Mouse (Mus musculus) ES-Bruce4 (cell line): ENCODE measurements around the gene Stra6.

ENCODE experiments used
- CTCF ChIP-seq: IDR thresholded peaks from one replicate; pipeline ENCODE4 v1.8.1; 2011; ENCODE audit warnings: low read depth, low read length
- EP300 ChIP-seq: IDR thresholded peaks from 2 replicates; pipeline ENCODE4 v1.6.1; 2011; ENCODE audit warnings: low read depth, low read length; ENCODE audit not compliant: insufficient read depth
- POLR2A ChIP-seq: IDR thresholded peaks from one replicate; pipeline ENCODE4 v1.8.1; 2011; ENCODE audit warnings: low read length; ENCODE audit not compliant: insufficient read depth

DNA sequence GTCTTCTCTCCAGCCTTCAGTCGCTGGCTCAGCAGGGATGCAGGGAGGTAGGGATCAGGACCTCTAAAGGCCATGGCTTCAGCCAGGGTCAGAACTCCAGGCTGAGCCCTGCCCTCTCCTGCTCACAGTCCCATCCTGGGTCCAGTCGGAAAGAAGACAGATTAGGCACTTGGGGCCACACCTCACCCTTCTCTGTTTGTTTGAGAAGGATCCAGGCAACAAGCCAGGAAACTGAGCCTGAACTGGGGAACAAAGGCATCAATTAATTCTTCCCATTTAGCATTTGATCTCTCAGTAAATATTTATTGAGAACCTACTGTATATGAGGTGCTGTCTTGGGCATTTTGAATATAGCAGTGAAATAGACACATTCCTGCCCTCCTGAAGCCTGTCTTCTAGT lies 55.1 kb downstream of the Stra6 start, which contains the start of gene Ccdc33:
- TF ChIP-seq POLR2A (no peak), EP300 (no peak), CTCF (no peak)
